Mouse (Mus musculus) layer of hippocampus, postnatal 14 days (tissue): ENCODE data around the gene Slc35g3. TPM values are rescaled to one million over a fixed set of nuclear protein-coding genes. Genes with fewer than 3 reads are reported as not detected.

Experiments used
- DNase-seq, 2 experiments: peaks; one replicate each; pipeline ENCODE4 v3.0.0; 2021 to 2022; ENCODE audit warnings: low spot score in 2 of 2, mixed read lengths in 1 of 2
- total RNA-seq, 2 experiments: library from RNA; stranded (reverse); gene quantifications; 2 replicates each; pipeline ENCODE4 v1.2.3; 2021

Slc35g3 gene
- total RNA-seq, 2 experiments from 2014 or later, result 0.21 TPM; not detected in 1

DNA sequence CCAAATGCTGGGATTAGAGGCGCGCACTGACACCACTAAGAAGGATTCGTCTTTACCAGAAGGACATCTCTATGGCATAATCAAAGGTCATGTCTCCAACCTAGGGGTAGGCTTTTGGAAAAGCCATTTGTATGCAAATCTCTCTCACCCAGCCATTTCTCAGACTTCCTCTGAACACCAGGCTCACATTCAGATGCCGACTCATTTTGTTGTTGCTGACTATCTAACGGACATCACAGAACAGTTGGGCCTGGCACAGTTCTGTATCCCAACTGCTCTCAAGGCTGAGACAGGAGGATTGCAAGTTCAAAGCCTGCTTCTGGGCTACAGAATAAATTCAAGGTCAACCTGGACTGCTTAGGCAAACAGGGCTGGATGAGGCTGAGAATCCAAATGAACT lies 25.5 kb upstream of the Slc35g3 start:
- DNase-seq, result no peak

DNA sequence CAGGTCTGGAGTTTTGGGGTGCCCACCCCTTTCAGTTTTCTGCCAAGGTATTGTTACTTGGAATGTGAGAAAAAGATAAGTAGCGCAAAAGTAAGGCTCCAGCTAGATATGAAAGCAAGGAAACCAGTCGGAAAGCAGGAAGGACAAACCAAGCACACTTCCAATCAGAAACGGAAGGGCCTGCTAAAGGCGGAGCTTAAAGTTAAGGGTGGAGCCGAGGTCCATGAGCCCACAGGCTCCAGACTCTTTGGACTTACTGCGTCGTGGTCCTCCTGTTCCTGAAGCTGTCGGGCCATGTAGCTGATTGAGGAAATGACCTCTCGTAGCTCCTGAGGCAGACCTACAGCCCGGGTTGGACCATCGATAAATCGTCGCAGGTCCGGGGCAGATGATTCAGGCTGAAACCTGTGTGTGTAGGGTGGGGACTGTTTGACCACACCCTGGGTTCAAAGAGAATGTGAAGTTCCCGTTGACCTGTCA lies 23.1 kb upstream of the Slc35g3 start:
- DNase-seq, result no peak

DNA sequence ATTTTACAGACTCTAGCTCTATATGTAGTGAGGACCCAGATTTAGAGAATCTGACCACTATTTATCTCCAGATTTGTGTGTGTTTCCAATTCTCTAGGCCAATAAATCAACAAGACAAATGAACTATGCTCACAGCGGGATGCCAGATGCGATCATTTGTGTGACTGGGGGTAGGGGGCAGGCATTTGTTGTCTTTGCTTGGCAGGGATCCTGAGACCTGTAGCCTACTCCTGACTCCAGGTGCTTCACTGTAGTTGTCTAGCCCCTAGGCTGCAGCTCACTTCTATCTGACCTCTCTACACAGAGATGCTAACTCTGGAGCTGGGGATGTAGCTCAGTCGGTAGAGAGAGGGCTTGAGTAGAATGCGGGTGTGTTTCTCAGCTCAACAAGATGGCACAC lies 20.1 kb upstream of the Slc35g3 start:
- DNase-seq, result no peak

DNA sequence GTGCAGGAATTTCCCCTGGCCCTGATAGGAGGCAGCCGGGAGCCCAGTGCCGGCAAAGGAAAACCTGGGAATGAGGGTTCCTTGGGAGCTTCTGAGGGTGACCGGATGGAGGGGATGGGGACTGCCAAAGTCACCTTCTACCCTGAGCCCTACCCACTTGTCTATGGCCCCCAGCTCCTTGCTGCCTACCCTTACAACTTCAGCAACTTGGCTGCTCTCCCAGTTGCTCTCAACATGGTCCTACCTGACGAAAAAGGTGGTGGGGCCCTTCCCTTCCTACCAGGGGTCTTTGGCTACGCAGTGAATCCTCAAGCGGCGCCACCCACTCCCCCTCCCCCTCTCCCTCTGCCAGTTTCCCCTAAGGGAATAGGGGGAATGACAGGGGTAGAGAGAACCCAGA lies 17.2 kb upstream of the Slc35g3 start:
- no peak for DNase-seq

DNA sequence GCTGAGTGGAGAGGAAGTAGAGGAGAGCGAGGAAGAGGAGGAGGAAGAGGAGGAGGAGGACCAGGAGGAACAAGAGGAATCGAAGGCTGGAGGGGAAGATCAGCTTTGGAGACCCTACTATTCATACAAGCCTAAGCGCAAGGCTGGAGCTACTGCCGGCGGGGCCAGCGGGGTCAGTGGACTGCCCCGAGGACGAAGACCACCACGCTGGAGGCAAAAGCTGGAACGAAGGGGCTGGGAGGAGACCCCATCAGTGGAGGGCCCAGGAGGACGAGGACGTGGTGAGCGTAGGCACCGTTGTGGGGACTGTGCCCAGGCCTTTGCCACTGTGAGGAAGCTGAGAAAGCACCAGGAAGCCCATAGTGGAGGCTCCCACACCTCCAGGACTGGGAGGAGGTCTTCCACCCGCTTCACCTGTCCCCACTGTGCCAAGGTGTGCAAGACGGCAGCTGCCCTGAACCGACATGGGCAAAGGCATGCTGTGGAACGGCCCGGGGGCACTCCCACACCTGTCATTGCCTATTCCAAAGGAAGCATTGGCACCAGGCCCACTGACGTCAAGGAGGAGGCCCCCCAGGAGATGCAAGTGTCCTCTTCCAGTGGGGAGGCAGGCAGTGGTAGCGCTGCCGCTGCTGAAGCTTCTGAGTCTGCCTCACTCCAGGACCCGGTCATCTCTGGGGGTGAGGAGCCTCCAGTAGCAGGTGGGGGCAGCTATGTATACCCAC lies 16.7 kb upstream of the Slc35g3 start:
- DNase-seq, result no peak

DNA sequence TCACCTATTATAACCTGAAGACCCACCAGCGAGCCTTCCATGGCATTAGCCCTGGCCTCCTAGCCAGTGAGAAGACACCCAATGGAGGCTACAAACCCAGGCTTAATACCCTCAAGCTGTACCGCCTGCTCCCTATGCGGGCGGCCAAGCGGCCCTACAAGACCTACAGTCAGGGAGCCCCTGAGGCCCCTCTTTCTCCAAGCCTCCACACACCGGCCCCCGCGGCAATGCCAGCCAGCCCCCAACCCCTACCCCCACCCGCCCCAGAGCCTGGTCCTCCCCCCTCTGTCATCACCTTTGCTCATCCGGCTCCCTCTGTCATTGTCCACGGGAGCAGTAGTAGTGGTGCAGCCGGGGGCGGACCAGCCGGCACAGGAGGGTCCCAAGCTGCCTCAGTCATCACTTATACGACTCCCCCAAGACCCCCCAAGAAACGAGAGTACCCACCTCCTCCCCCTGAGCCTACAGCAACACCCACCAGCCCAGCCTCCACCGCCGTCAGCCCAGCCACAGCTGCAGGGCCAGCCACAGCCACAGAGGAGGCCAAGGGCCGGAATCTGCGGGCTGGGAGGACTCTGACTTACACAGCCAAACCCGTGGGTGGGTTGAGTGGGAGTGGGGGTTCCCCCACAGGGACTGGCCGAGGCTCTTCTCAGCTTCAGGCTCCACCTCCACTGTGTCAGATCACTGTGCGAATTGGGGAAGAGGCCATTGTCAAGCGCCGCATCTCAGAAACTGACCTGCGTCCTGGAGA lies 15.9 kb upstream of the Slc35g3 start:
- no peak for DNase-seq

DNA sequence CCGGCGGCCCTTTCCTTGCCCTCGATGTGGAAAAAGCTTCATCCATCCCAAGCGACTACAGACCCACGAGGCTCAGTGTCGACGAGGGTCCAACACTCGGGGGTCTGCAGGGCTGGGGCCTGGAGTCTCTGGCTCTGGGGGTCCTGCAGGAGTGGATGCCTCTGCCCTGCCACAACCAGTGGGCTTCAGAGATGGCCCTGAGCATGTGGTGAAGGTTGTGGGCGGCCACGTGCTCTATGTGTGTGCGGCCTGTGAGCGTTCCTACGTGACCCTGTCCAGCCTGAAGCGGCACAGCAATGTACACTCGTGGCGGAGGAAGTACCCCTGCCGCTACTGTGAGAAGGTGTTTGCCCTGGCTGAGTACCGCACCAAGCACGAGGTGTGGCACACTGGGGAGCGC lies 14.7 kb upstream of the Slc35g3 start:
- DNase-seq, result no peak

DNA sequence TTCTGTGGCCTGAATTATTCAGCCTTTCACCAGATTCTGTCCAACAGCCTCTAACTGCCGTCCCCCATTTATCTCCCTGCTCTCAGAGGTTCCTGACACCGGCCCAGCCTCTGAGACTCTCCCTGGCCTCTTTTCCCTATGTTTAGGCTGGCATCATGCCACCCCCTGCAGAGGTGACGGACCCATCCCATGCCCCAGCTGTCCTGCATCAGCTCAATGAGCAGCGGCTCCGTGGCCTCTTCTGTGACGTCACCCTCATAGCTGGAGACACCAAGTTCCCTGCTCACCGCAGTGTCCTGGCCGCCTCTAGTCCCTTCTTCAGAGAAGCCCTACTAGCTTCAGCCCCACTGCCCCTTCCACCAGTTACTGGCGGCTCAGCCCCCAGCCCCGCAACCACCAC lies 13.9 kb upstream of the Slc35g3 start:
- DNase-seq, result no peak

DNA sequence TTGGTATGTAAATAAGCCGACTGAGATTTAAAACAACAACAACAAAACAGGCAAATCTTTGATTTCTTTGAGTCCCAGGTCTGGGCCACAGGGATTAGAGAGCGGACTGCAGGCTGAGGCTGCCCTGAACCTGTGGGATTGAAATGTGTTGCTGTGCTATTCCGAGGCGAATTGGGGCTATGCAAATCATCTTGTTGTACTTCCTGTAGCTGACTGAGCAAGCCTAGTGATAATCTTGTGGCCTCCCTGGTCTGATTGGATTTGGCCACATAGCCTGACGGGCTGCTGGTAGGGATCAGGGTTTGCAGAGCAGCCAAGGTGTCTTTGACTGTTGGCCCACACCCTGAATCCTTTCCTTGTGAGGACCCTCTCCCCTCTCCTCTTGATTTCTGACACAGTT lies 13.2 kb upstream of the Slc35g3 start:
- DNase-seq, result no peak

DNA sequence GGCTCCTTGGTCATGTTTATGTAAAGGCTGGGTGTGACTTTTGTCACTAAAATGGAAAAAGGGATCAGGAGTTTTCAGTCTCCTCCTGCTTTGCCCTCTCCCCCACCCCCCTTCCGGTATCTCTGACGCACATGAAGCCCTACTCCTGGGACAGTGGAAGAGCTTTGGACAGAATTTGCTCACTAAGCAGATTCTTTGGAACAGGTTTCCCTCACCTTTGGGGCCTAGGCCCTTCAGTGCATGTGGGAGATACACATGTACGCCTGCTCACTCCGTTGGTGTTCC lies 5.8 kb upstream of the Slc35g3 start:
- no peak for DNase-seq

DNA sequence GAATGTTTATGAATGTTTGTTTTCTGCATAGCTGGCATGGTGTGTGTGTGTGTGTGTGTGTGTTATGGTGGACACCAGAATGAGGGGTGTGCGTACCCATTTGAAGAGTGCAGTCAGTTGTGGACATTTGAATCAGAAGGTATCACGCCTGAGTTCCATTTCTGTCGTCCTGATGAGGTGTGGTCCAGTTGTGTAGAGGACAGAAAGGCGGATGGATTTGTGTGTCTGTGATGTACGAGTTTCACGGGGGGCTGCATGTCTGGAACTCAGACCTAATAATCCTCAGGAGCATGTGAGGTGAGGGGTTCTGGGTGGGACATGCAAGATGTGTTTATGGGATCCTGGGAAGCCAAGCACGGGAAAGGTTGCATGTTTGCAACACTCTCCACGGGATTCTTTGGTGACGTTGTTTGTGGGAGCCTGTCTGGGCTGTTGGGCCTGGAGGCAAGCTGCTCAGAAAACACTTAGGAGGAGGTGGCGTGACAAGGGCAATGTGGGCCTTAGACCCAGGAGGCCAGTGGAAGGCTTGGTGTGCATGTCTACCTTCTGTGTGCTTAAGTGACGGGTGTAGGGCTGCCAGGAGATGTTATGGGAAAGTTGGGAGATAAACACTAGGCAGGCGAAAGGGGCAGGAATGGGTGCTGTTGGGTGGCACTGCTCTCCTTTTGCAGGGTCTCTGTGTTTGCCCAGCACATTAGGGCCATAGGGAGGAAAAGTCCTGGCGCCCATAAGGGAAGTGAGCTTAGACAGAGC lies 5.3 kb upstream of the Slc35g3 start:
- DNase-seq, result no peak

DNA sequence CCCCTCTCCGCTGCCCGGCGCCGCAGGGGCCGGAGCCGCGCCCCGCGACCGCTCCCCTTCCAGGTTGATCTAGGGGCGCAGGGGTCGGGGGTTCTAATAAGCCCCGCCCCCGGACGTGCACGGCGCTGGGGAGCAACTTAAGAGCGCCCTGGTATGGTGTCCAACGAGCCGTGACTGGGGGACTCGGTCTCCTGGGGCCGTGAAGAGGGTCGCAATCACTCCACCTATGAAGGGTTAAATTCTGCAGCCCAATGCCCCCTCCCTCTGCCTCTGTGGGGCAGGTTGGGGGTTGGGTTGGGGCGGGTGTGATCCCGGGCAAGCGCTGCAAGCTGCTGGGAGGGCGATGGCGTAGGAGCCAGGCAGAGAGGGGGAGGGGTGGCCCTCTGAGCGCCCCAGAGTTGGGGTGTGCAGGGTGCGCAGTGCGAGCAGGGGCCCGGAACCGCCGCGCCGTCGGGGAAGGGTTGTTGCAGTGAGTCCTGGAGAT lies 4.4 kb upstream of the Slc35g3 start:
- peak; percentile 71 to 73 for DNase-seq

DNA sequence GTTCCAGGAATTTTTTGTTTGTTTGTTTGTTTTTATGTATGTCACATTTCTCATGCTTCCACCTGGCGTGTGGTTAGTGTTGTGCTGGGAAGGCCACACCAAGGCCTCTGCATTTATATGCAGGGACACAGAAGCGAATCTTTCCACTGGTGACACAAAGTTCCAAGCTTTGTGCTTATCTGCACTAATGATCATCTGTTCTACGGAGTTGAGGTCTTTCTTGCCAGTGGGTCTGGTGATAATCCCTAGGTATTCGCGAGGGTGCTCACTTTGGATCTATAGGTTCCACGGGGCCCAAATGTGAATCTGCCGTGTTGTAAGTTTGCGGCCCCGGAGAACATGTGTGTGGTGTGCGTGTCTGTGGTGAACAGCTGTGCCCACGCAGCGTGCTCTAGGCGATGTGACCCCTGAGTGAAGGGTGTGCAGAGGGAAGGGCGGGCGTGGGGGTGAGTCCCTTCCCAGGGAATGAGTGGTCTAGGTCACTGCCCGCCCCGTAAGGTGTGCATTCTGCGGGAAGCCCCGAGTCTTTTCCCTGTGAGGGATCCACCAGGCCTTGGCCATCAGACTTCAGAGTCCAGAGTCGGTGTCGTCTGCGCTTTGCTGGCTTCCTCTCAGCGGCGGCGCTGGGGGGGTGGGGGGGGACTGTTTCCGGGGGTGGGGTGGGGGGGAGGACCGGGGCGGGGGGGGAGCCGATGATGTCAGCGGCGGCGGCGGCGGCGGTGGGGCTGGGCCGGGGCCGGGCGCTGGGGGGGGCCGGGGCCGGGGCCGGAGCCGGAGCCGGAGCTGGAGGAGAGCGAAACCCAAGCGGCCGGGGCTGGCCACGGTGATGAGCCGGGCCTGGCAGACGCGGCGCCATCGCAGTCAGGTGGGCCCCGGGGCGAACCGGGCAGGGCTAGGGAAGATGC lies 3.7 kb upstream of the Slc35g3 start, which contains the start of gene Zbtb4:
Gene Zbtb4, plus strand, starts transcription at position 692 of the 905 bp plus-strand sequence.
- peak in 1 of 2 experiments; percentile 40 for DNase-seq

DNA sequence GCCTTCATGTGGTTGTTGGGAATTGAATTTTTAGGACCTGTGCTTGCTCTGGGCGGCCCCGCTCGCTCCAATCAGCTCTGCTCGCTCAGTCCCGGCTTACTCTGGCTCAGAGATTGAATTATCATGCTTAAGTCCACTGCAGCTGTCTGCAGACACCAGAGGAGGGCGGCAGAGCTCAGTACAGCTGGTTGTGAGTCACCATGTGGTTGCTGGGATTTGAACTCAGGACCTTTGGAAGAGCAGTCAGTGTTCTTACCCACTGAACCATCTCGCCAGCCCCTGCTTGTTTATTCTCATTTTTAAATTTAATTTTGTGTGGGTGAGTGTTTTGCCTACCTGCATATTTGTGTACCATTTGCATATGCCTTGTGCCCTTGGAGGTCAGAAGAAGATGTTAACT lies 1.8 kb upstream of the Slc35g3 start:
- DNase-seq, result no peak

DNA sequence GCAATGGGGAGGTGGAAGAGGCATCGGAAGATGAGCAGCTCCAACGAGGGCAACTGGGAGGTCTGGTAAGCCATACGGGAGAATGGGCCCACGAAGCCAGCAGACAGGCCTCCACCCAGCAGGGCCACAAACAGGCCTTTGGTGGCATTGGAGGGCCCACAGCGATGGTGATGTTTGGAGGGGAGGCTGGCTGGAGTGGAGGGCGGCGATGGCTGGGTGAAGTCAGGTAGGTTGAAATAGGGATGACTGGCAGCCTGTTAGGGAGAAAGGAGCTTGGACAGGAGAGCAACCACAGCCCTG lies 917 bp downstream of the Slc35g3 start:
- DNase-seq, result no peak

DNA sequence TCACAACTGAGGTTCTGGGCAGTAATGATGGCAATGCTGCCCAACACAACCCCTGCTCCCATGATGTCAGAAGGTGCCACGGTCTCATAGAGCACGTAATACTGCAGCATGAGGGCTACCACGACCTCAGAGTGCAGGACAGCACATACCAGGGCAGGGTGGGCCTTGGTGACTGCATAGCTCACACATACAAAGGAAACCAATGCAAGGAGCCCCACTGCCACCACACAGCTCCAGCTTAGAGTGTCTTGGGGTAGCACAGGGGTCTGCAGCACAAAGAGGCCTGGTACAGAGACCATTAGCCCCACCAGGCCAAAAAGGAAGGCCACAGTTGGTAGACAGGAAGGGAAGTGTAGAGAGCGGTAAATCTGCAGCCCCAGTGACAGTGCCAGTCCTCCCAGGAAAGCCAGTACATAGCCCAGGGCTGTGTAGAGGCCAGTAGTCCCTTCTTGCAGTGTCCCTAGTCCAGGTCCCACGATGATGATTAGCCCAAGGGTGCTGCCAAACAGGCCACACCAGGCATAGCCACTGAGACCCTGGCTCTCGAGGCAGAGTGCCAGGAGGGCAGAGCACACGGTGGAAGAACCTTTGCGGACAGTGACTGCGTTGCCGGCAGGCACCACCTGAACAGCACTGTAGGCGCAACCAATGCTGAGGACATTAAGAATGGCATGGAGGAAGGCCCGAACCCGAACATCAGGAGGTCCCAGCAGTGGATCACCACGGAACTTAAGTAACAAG lies 1.4 kb downstream of the Slc35g3 start:
- DNase-seq, result no peak

DNA sequence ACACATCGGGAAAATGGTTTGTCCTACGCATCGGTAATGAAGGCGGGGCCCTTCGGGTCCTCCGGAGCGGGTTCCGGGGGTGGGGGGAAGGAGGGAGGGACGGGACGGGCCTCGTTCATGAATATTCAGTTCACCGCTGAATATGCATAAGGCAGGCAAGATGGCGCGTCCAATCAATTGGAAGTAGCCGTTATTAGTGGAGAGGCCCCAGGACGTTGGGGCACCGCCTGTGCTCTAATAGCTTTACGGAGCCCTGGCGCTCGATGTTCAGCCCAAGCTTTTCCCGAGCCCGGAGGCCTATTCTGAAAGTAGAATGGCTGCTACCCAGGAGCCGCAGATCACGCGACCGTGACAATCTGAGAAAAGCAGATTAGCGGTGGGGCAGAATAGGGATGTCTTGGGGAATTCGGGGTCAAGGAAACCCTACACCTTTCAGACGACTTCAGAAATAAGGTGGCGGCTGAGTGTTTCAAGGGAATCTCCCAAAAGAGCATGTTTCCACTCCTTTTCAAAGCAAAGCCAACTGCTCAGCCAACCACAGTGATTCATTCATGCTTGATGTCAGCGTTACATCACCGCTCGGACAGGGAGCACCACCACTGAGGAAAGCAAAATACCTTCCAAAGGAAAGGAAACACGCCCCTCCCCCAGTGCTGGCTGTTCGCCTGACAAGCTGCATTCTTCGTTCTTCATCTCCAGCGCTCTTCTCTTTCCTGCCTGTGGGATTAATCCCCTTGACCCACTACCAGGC lies 2.6 kb downstream of the Slc35g3 start:
- peak; percentile 77 to 92 for DNase-seq

DNA sequence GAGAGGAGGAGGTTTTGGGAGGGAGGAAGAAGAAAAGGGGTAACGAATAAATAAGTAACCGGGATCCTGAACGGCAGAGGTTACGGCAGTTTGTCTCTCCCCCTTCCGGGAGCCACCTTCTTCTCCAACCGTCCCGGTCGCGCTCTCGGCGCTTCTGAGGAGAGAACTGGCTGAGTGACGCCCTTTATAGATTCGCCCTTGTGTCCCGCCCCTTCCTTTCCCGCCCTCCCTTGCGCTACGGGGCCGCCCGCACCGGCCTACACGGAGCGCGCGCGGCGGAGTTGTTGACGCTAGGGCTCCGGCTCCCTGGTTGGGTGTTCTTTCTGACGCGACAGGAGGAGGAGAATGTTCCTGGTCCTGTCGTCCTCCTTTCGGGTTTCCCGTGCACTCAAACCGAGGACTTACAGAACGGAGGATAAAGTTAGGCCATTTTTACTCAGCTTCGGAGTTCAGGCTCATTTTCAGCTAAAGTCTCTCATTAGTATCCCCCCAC lies 3.2 kb downstream of the Slc35g3 start, which contains the start of gene Polr2a:
Gene Polr2a, minus strand, starts transcription at position 160 of the 493 bp plus-strand sequence.
- peak; percentile 98 for DNase-seq

DNA sequence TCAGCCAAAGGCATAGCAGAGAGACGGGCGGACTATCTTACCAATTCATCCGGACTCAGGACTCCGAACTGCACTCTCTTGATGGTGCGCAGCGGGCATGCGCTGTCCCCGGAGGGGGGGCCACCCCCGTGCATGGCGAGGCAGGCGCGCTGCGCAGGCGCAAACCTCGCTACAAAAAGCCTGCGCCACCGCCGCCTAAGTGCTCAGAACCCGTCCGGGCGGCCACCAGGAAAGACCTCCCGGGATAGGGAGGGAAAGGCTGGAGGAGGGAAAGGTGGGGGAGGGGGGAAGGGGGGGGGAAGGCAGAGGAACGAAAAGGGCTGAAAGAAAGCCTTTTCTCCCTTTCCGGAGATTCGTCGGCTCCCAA lies 3.7 kb downstream of the Slc35g3 start:
- peak; percentile 95 to 97 for DNase-seq
